Mouse (Mus musculus) erythroblast, embryonic 14.5 days (primary cell): Measurements from ENCODE around the gene Nufip2. TPM values are rescaled to one million over a fixed set of nuclear protein-coding genes. Genes with fewer than 3 reads are reported as not detected.
A peak's percentile ranks its signal among the peaks of the same experiment; 100 is the strongest.

ENCODE experiments used
- H3K27me3 ChIP-seq: 2 replicates; pipeline ENCODE4 v1.6.1; 2012; ENCODE audit warnings: inconsistent platforms; ENCODE audit not compliant: control insufficient read depth
- H3K36me3 ChIP-seq: 2 replicates; pipeline ENCODE4 v1.6.1; 2012; ENCODE audit warnings: mild to moderate bottlenecking, inconsistent platforms; ENCODE audit not compliant: control insufficient read depth
- H3K4me1 ChIP-seq: 2 replicates; pipeline ENCODE4 v1.6.1; 2012; ENCODE audit warnings: inconsistent platforms; ENCODE audit not compliant: control insufficient read depth
- H3K4me3 ChIP-seq: replicated peaks from 2 replicates; pipeline ENCODE3; 2012; ENCODE audit warnings: moderate library complexity, mild to moderate bottlenecking, inconsistent platforms
- H3K9me3 ChIP-seq: 2 replicates; pipeline ENCODE4 v1.6.1; 2012; ENCODE audit warnings: low read length, inconsistent platforms, mixed read lengths; ENCODE audit not compliant: control insufficient read depth
- GATA1 ChIP-seq: IDR thresholded peaks from 2 replicates; pipeline ENCODE4 v1.6.1; 2012; ENCODE audit warnings: low read length, inconsistent platforms, mixed read lengths
- TAL1 ChIP-seq: IDR thresholded peaks from 3 replicates; pipeline ENCODE4 v1.6.1; 2012; ENCODE audit warnings: low read length, inconsistent platforms, mixed read lengths
- polyA plus RNA-seq: library from polyadenylated mRNA; stranded (reverse); fragments of >175 nt; gene quantifications from 2 replicates; pipeline ENCODE4 v1.2.3, GENCODE M21; 2012

The Nufip2 gene
- polyA plus RNA-seq, 1 experiment = 1.0 TPM

DNA sequence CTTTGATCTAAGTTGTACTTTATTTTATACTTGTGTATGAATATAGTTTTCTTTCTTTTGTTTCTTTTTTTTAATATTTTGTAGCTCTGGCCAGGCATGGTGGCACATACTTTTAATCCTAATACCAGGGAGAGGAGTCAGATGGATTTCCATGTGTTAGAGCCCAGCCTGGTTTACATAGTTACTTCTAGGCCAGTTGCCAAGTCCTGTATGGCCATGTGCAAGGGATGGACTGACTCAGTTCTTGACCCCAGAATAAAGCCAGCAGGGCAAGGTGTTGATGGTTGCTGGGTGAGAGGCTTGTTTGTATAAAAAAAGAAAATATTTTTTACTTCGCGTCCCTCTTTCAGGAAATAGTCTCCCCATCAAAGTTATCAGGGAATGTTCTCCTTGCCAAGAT lies 13.2 kb upstream of the Nufip2 start:
- Histone ChIP-seq H3K36me3 (no peaks in the 10 kb centered on the region), H3K4me3 (no peak overlapping the region), H3K4me1 (no peaks in the 10 kb centered on the region), H3K27me3 (no peaks in the 10 kb centered on the region), H3K9me3 (0 out of 2 replicates have a peak, but pooled peaks cover 4% of the 10 kb centered on the region)
- TF ChIP-seq GATA1 = no peak

DNA sequence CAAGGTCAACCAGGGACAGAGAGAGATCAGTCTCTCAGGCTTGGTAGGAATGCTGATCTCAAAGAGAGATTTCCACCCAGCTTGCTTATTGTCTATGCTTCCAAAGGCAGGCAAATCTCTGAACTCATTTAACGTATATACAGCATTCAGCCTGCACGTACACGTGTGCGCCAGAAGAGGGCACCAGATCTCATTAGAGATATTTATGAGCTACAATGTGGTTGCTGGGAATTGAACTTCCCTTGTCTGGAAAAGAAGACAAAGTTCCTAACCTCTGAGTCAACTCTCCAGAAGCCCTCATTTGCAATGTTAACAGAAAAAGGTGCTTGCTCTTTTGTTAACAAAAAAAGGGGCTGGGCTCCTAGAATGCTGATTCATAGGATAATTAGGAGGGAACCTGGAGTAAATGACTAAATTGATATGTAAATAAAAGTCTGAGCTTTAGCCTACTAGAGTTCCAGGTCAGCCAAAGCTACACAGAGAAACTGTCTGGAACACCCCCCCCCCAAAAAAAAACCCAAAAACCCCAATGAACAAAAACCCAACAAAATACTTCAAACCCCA lies 12.4 kb upstream of the Nufip2 start:
- H3K36me3 ChIP-seq = no peaks in the 10 kb centered on the region
- no peaks in the 10 kb centered on the region for H3K27me3 ChIP-seq
- TF ChIP-seq GATA1 = no peak
- no peak for TF ChIP-seq TAL1
- H3K4me1 ChIP-seq = no peaks in the 10 kb centered on the region
- no peak overlapping the region for H3K4me3 ChIP-seq
- H3K9me3 ChIP-seq = 0 out of 2 replicates have a peak, but pooled peaks cover 4% of the 10 kb centered on the region

DNA sequence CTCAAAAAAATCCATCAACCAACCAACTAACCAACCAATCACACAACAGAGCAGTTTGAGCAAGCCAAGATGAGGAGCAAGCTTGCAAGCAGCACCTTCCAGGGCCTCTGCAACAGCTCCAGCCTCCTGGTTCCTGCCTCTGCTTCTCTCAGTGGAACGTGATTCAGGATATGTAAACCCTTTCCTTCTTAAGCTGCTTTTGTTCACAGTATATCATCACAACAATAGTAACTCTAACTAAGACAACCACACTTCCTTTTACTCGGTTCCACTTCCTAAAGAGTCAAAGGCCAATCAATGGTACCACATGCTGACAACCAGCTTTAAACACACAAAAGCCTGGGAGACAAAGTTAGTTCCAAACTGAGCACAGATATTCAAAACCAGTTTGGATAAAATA lies 5.9 kb upstream of the Nufip2 start:
- H3K27me3 ChIP-seq = no peaks in the 10 kb centered on the region
- no peaks in the 10 kb centered on the region for H3K9me3 ChIP-seq
- TF ChIP-seq GATA1 (no peak), TAL1 (no peak)
- H3K36me3 ChIP-seq = no peaks in the 10 kb centered on the region
- H3K4me3 ChIP-seq = no peak overlapping the region
- H3K4me1 ChIP-seq = peaks cover 9% of the 10 kb centered on the region

- Histone ChIP-seq H3K9me3 (no peaks in the 10 kb centered on the region), H3K36me3 (peaks cover 13% of the 10 kb centered on the region), H3K27me3 (no peaks in the 10 kb centered on the region), H3K4me3 (peak overlapping the region; percentile 100), H3K4me1 (peaks cover 26% of the 10 kb centered on the region)
- TF ChIP-seq TAL1 (no peak), GATA1 (no peak)
These were observed 1.1 kb upstream of the Nufip2 start for GRCm38 (mm10) chr11:77684896-77685295.

GRCm38 (mm10) chr11:77686346-77686840 lies 438 bp downstream of the Nufip2 start:
- Histone ChIP-seq H3K27me3 (no peaks in the 10 kb centered on the region), H3K36me3 (peaks cover 28% of the 10 kb centered on the region), H3K4me1 (peaks cover 29% of the 10 kb centered on the region), H3K9me3 (no peaks in the 10 kb centered on the region), H3K4me3 (peak overlapping the region; percentile 100)
- TF ChIP-seq TAL1 (no peak), GATA1 (no peak)

DNA sequence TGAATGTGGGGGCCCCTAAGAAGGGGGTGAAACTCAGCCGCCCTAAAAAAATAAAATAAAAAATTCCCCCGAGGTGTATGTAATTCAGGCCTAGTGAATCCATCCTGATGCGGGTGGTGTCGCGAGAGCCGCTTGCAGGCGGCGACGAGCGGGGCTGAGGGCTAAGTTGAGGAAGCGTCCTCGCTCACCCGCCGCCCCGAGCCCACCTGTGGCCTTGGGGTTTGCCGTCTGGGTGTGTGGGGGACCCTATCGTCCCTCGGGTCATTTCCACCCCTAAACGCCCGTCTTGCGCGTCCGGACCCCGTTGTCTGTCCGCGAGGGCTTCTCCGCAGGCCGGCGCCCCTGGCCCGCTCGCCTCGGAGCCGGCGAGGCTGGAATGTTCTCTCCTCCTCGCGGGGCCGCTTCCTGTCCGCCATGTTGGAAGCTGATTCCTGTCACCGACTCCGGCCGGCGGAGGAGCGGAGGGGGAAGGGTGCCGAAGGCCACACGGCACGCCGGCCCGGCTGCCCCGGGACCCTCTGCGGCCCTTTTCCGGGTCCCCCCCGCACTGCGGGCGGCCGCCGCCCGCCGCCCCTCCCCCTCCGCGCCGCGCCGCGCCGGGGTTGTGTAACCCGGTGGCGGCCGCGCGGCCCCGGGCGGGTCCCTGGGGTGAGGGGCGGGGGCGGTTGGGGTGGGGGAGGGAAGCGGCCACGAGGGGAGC lies 1.0 kb downstream of the Nufip2 start:
- Histone ChIP-seq H3K36me3 (peaks cover 34% of the 10 kb centered on the region), H3K27me3 (no peaks in the 10 kb centered on the region), H3K4me1 (peaks cover 29% of the 10 kb centered on the region), H3K9me3 (no peaks in the 10 kb centered on the region), H3K4me3 (peak overlapping the region; percentile 100)
- TF ChIP-seq GATA1 (no peak), TAL1 (no peak)

- no peak for TF ChIP-seq TAL1
- TF ChIP-seq GATA1 = no peak
- Histone ChIP-seq H3K27me3 (no peaks in the 10 kb centered on the region), H3K9me3 (no peaks in the 10 kb centered on the region), H3K4me1 (peaks cover 34% of the 10 kb centered on the region), H3K4me3 (peak overlapping the region; percentile 100), H3K36me3 (peaks cover 40% of the 10 kb centered on the region)
These were observed 1.7 kb downstream of the Nufip2 start for GRCm38 (mm10) chr11:77687541-77688131.

- no peaks in the 10 kb centered on the region for H3K27me3 ChIP-seq
- peaks cover 89% of the 10 kb centered on the region for H3K36me3 ChIP-seq
- no peaks in the 10 kb centered on the region for H3K9me3 ChIP-seq
- no peak overlapping the region for H3K4me3 ChIP-seq
- H3K4me1 ChIP-seq = peaks cover 33% of the 10 kb centered on the region
- TF ChIP-seq GATA1 (no peak), TAL1 (no peak)
These were observed 7.1 kb downstream of the Nufip2 start for GRCm38 (mm10) chr11:77693026-77693425.

GRCm38 (mm10) chr11:77697232-77697631 lies 11.3 kb downstream of the Nufip2 start:
- H3K4me3 ChIP-seq = no peak overlapping the region
- H3K4me1 ChIP-seq = peaks cover 19% of the 10 kb centered on the region
- H3K36me3 ChIP-seq = peaks cover 94% of the 10 kb centered on the region
- H3K9me3 ChIP-seq = no peaks in the 10 kb centered on the region
- no peaks in the 10 kb centered on the region for H3K27me3 ChIP-seq
- TF ChIP-seq TAL1 (no peak), GATA1 (no peak)
